Mouse (Mus musculus) adrenal gland, adult (tissue): ENCODE results near the gene Rnft1.
A peak's percentile ranks its signal among the peaks of the same experiment; 100 is the strongest.
"Not testable (repeated sequence)": the region's sequence is repeated elsewhere in the genome, so short reads cannot be mapped to it uniquely, and the experiment has no call there.

Source experiments
- DNase-seq, 2 experiments: peaks; one replicate each; pipeline ENCODE4 v3.0.0; 2022 to 2023; ENCODE audit warnings: low spot score in 1 of 2; ENCODE audit not compliant: inconsistent age in 2 of 2

The Rnft1 gene

DNA sequence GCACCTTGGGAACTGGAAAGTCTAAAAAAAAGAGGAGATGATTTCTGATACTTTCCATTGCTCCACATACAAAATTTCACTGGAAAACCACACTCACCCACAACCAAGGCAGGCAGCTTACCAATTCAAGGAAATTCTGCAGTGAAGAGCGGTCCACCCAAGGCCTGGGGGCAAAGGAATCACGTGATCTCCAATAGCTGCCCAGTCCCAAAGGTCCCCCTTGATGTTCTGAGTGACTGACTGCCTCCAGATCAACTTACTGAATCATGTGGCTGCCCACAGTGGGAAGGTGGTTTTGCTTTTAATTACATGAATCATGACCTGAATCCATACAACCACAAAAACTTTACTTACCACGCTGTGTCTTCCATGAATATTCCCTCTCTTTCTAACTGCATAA is 32.8 kb downstream of the Rnft1 start:
- DNase-seq, result no peak

DNA sequence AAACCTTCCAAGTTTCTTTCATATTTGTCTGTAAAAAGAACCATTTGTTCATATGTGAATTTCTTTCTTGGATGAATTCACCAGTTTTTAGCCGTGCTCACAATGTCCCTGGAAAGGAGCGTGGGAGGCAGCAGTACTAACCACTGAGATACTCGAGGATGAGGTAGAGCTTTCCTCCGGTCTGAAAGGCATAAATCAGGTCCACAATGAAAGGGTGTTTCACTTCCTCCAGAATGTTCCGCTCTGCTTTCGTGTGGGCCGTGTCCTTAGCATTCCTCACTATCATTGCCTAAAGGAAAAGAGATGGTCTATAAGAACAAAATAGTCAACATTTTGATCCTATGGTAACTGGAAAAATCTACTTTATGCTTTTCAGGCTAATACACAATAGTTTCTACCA is 35.3 kb downstream of the Rnft1 start:
- peak in 1 of 2 experiments; percentile 20 for DNase-seq

DNA sequence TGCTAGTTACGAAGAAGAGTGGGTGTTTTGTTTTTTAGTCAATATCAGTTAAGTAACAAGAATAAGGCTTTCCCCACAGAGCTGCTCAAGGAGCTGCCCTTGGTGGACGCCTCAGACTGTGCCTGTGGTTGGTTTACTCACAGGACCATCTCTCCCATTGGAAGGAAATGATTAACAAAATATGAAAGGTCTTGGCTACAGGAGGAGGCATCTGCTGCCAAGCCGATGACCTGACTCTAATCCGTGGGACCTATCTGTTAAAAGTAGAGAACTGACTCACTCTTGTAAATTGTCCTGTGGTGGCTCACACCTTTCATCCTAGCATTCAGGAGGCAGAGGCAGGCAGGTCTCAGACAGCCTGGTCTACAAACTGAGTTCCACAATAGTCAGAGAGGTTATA is 43.1 kb downstream of the Rnft1 start:
- DNase-seq, result peak in 1 of 2 experiments; percentile 60

DNA sequence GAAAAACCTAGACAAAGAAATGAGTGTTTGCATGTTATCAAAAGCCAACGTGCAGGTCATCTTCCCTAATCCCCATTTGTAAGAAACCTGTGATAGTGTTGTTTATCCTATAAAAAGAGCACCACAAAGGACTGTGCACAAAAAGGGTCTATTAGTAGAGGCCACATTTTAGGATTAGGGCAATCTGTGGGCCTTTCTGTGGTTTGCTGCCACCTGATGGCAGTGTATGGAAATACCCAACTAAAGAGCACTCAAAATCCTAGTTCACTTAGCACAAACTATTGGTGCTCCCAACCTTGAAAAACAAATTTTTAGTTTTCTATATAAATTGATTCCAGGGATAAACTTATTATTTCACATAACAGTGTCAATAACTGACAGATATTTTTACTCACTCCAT is 48.4 kb downstream of the Rnft1 start:
- DNase-seq, result peak in 1 of 2 experiments; percentile 71

DNA sequence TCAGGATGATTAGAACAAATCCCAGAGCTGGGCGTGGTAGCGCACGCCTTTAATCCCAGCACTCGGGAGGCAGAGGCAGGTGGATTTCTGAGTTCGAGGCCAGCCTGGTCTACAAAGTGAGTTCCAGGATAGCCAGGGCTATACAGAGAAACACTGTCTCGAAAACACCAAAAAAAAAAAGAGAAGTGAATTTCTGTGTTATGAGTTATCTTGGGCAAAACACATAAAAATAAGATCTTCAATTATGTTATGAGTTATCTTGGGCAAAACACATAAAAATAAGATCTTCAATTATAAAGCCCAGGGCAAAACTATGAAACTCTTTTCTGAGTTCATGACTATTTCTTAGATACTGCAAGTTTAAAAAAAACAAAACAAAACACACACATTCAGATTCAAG is 48.8 kb downstream of the Rnft1 start:
- not testable (repeated sequence) for DNase-seq

DNA sequence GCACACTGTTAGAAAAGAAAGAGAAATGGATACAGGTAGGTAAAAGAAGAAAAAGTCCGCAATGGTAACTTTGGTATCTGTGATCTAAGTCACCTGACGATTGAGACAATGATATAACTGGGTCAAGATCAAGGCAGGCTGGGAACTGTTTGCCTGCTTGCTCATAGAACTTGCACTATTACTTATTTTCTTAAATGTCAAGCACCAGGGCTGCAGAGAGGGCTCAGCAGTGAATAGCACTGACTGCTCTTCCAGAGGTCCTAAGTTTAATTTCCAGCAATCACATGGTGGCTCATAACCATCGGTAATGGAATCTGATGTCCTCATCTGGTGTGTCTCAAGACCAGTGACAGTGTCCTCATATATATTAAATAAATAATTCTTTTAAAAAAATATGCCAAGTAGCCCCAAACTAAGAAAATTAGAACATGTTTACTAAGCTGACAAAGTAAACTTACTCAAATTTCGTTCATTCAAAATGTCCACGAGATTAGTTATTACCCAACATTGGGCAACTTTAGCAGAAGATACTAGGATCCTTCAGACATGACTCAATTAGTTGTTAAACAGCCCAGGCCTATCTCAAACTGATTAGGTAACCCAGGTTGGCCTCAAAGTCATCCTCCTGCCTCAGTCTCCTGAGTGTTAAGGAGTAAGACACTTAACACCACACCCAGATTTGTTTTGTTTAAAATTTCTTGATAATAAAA is 49.9 kb downstream of the Rnft1 start:
- DNase-seq, result peak; percentile 48 to 79

DNA sequence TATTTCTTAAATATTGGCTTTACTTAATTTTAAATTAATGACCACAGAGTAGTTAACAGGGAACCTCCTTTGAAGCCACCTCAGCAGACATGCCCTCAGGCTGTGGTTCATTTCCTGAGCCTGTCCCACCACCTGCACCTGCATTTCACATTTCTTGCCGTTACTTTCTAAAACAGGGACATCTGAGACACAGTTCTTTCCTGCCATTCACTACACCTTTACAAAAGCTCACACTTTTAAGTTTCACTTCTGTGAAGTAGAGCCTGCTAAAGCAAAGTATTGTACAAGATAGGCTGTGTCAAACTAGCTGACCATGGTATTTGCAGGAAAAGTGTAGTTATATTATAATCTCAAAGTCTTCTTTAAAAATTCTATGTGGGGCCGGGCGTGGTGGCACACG is 54.3 kb downstream of the Rnft1 start:
- DNase-seq, result no peak

DNA sequence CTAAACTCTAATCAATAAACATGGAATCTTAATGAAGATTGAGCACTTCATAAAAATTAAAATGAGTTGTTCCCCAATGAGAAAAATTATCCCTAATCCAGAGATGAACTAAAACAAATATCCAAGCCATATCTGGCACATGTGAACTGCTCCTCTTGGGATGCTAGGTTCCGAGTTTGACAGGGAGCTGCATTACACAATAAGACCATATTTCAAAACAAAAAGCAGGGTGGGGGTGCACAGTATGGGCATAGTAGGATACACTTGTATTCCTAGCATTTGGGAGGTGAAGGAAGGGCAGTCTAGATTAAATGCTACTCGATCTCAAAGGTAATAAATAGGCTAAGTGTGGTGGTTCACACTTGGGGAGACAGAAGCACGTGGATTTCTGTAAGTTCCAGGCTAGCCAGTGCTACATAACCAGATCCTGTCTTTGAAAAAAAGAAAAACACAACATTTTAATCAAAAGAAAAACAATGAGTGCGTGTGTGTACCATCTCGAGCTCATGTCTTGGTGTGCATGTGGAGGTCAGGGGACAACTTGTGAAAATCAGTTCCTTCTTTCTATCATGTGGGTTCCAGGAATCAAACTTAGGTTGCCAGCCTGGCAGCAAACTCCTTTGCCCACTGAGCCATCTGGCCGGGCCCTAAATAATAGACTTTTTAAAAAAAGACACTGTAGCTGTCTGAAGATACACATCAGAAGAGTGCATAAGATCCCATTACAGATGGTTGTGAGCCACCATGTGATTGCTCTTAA is 55.4 kb downstream of the Rnft1 start:
- DNase-seq, result peak in 1 of 2 experiments; percentile 65

DNA sequence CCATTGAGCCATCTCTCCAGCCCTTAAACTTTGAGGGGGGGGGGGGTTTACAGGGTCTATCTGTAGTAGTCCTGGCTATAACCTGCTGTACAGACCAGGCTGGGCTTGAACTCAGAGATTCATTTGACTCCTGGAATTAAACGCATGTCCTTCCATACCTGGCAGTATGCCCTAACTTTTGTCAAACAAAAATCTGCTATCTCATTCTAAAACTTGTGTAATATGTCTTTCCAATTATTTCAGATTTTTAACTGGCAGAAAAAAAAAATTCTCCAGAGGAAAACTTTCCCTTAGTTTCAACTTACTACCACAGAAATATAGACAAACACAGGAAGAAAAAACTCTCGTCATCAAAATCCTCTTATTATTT is 56.0 kb downstream of the Rnft1 start:
- DNase-seq, result no peak

DNA sequence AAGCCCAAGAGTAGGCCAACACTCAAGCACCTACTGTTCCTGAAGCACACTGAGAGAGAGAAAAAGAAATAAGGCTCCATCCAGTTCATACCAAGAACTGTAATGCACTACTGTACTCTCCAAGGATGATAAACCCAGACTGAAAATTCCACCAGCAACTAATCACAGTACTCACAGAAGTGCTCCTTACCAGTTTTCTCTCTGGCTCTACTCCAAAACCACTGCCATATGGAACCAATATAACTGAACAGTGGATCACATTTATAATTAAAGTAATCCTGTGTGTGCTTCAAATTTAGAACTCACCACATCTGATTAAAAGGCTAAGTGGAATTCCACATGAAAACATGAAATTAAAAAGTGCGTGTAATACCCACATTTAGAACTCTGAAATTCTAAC is 58.4 kb downstream of the Rnft1 start:
- no peak for DNase-seq

DNA sequence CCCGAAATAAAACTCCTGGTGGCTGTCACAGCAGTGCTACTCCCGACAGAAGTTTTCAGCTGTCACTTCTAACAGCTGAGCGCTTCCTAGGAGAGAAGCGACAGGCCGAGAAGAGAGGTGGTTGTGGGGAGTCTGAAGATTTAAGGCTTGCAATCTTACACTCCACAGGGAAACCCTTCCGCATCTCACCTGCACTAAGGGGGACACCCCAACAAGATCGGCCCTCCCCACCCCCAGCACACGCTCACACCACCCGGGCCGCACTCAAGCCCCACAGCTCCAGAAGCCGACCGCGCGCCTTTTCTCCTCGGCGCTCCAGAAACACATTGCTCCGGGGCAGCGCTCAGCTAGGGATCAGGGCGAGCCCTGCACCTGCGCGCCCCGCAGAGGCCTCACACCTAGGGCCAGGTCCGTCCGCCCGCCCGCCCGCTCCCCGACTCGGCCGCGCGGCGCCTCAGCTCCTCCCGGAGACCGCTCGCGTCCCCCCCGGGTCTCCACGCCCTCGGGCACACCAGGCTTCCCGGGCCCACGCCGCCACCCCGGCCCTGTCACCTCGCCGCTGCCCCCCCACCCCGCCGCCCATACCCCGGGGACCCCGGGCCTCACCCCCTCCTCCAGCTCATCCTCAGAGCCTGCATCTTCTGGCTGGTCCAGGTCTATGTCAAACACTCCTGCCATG is 59.6 kb downstream of the Rnft1 start:
- peak in 1 of 2 experiments; percentile 64 for DNase-seq

DNA sequence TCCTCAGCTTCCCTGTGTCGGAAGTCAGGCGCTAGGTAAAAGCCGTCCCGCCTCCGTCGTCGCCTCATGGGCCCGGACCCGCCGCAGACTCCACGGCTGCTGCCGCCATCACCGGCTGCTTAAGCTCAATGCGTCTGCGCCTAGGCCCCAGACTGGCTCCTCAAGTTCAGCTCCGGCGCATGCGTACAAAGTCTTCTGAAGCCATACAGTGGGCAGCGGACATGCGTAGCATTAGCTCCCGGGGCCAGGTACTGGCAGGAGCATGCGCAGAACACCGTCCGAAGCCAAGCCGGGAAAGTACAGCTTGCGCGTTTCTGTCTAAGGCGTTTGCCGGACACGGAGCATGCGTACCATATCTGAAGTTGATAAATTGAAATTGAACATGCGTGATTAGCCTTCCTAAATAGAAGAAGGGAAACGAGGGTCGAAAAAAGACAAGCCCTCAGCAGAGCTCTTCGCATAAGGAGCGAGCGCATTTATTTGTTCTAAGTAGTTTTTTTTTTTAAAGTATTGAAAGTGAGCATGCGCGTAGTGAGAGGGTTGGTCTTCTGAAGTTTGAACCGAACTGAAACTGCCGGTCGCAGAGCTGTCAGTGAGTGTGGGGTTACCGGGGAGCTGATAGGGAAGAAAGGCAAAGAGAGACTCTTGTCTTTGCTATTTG is 60.3 kb downstream of the Rnft1 start, which contains the start of the genes Rps6kb1 and Tubd1:
Gene Rps6kb1, minus strand, starts transcription at position 167 of the 661 bp plus-strand sequence.
Gene Tubd1, plus strand, starts transcription at position 353 of the 661 bp plus-strand sequence.
- peak; percentile 99 for DNase-seq

DNA sequence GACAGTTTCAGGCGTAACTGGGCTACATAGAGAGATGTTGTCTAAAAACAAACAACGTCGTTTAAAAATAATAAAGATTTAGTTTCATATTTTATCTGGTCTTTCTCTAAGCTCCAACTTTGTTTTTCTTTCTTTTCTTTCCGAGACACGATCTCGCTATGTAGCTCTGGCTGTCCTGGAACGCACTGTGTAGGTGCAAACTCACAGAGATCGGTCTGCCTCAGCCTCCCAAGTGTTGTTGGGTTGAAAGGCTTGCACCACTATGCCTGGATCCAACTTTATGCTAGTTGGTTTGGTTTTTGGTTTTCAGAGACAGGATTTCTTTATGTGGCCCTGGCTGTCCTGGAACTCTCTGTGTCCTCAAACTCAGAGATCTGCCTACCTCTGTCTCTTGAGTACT is 61.1 kb downstream of the Rnft1 start:
- no peak for DNase-seq

DNA sequence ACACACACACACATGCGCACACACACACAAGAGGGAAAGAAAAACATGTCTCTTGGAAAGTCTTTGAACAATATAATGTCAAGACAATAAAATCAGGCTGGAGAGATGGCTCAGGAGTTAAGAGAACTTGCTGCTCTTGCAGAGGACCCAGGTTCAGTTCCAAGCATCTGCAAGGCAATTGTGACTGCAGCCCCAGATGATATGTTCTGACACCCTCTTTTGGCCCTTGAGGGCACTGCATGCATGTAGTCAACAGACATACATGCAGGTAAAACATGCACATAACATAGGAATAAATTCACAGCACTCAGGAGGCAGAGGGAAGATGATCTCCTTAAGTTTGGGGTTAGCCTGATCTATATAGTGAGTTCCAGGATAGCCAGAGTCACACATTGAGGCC is 63.0 kb downstream of the Rnft1 start:
- DNase-seq, result no peak
